Mouse (Mus musculus): ENCODE data around the gene Spint2. TPM values are rescaled to one million over a fixed set of nuclear protein-coding genes. Genes with fewer than 3 reads are reported as not detected.

Spint2 gene
- total and polyA plus RNA-seq, 3 experiments, result 4.1 to 29.1 TPM; not detected in 1

- TF ChIP-seq MEF2A (IDR thresholded peaks at IDR 0.05; ENCODE audit: borderline replicate concordance, low read depth, low read length) (no peak), IRF4 (IDR thresholded peaks at IDR 0.05; ENCODE audit: low read depth, low read length) (0 out of 2 replicates have a peak, but pooled peaks have one; percentile 15), KAT2A (IDR thresholded peaks at IDR 0.05; ENCODE audit: insufficient replicate concordance, low read length) (no peak), TBP (conservative IDR thresholded peaks at IDR 0.05; ENCODE audit: low read depth, low read length) (no peak), SMC3 (IDR thresholded peaks at IDR 0.05; ENCODE audit: low read depth, low read length) (peak; percentile 76), JUN (IDR thresholded peaks at IDR 0.05; ENCODE audit: insufficient read depth, low read depth, low read length) (no peak), ZKSCAN1 (IDR thresholded peaks at IDR 0.05; ENCODE audit: borderline replicate concordance, low read depth, low read length) (no peak), USF2 (conservative IDR thresholded peaks at IDR 0.05; ENCODE audit: low read depth, low read length) (no peak), GABPA (IDR thresholded peaks at IDR 0.05; ENCODE audit: insufficient replicate concordance, low read depth, low read length) (no peak), USF1 (IDR thresholded peaks at IDR 0.05; ENCODE audit: low read depth, low read length) (no peak), POLR2AphosphoS2 (IDR thresholded peaks at IDR 0.05; ENCODE audit: low read depth, low read length) (no peak), NELFE (IDR thresholded peaks at IDR 0.05; ENCODE audit: low read depth, low read length) (no peak), ZNF384 (IDR thresholded peaks at IDR 0.05; ENCODE audit: low read depth, low read length) (no peak), PAX5 (IDR thresholded peaks at IDR 0.05; ENCODE audit: low read length) (no peak), MXI1 (IDR thresholded peaks at IDR 0.05; ENCODE audit: low read depth, low read length) (no peak), MAX (IDR thresholded peaks at IDR 0.05; ENCODE audit: low read length) (no peak), HCFC1 (IDR thresholded peaks at IDR 0.05; ENCODE audit: low read depth, low read length) (no peak)
Measured at GRCm38 (mm10) chr7:29296998-29297397, 15.3 kb upstream of the Spint2 start (continued).

DNA sequence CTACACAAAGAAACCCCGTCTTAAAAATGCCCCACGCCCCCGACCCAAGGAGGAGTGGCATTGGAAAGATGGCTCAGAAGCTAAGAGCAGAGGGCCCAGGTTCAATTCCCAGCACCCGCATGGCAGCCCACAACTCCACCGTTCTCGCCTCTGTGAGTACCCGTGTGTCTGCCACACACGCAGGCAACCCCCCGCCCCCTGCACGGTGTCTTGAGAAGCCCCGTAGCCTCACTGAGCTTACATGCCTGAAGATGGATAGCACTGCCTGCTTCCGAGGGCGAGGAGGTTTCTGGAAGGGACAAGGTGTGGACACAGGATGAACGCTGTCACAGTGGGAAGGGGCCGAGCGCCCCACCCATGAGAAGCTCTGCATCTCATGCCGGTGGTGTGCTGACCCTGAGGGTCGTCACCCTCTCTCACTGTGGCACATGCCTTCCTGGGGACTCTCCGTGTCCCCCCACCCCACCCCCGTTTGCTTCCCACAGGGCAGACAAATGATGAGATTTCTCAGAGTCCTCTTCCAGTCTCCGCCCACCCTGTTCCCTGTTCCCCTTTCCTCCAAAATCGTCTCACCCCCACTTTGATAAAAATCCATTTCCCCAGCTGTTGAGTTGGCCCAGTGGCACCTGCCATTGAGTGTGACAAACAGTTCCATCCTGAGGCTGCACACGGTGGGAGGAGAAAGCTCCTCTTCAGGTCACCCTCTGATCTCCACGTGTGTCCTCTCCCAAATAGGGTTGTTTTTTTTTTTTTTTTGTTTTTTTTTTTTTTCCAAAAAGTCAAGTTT lies 14.3 kb upstream of the Spint2 start:
- H3K4me2 ChIP-seq (ENCODE audit: insufficient read depth, low read depth, poor library complexity, severe bottlenecking), result no peak overlapping the region
- dilution Hi-C loops (cut with MboI; ENCODE audit: extremely low pct_ligation_motif_present, extremely low pct_unique_long_range_greater_than_20kb, low sequenced_read_pairs) (no loop called here), in situ Hi-C loops (cut with MboI; ENCODE audit: low pct_ligation_motif_present, low pct_unique_long_range_greater_than_20kb, low sequenced_read_pairs) (no loop called here)
- no peak for DNase-seq (ENCODE audit: extremely low read depth)
- H3K9me3 ChIP-seq (replicated peaks; ENCODE audit: low read length), result no peaks in the 10 kb centered on the region
- no peaks in the 10 kb centered on the region for H3K79me2 ChIP-seq (replicated peaks; ENCODE audit: control insufficient read depth, extremely low read depth, insufficient read depth, poor library complexity, severe bottlenecking)
- H3K4me1 ChIP-seq (ENCODE audit: control insufficient read depth in 1 of 2, insufficient read depth in 2 of 2), result peaks cover 5 to 42% of the 10 kb centered on the region in 2 experiments
- peaks cover 28% of the 10 kb centered on the region for H3K27me3 ChIP-seq (replicated peaks)
- H3K9ac ChIP-seq (ENCODE audit: insufficient read depth, low read depth), result no peak overlapping the region
- no peaks in the 10 kb centered on the region for H3K36me3 ChIP-seq (replicated peaks in 1 of 2; ENCODE audit: control insufficient read depth in 1 of 2, insufficient read depth in 1 of 2, low read length in 1 of 2)
- TF ChIP-seq PAX5 (IDR thresholded peaks at IDR 0.05; ENCODE audit: low read length) (no peak), ZNF384 (IDR thresholded peaks at IDR 0.05; ENCODE audit: low read depth, low read length) (no peak), RAD21 (IDR thresholded peaks at IDR 0.05; ENCODE audit: low read depth, low read length) (no peak), E2F4 (IDR thresholded peaks at IDR 0.05; ENCODE audit: insufficient replicate concordance, low read depth, low read length) (no peak), ZMIZ1 (IDR thresholded peaks at IDR 0.05; ENCODE audit: low read depth, low read length) (no peak), USF2 (conservative IDR thresholded peaks at IDR 0.05; ENCODE audit: low read depth, low read length) (no peak), MAX (IDR thresholded peaks at IDR 0.05; ENCODE audit: low read length) (no peak), TCF12 (IDR thresholded peaks at IDR 0.05; ENCODE audit: low read depth, low read length) (no peak), GABPA (IDR thresholded peaks at IDR 0.05; ENCODE audit: insufficient replicate concordance, low read depth, low read length) (no peak), UBTF (IDR thresholded peaks at IDR 0.05; ENCODE audit: low read depth, low read length) (no peak), ZC3H11A (IDR thresholded peaks at IDR 0.05; ENCODE audit: low read depth, low read length) (no peak), RCOR1 (conservative IDR thresholded peaks at IDR 0.05; ENCODE audit: low read depth, low read length) (no peak), SIN3A (IDR thresholded peaks at IDR 0.05; ENCODE audit: low read length) (no peak), NRF1 (IDR thresholded peaks at IDR 0.05; ENCODE audit: low read depth, low read length) (no peak), JUND (conservative IDR thresholded peaks at IDR 0.05; ENCODE audit: low read depth, low read length) (no peak), CHD2 (IDR thresholded peaks at IDR 0.05; ENCODE audit: low read length) (no peak), HCFC1 (IDR thresholded peaks at IDR 0.05; ENCODE audit: low read depth, low read length) (no peak)
- H3K4me3 ChIP-seq (replicated peaks in 1 of 3; ENCODE audit: low read depth in 2 of 3, low read length in 2 of 3, poor library complexity in 1 of 3), result no peak overlapping the region
- no peak overlapping the region for H3K27ac ChIP-seq (ENCODE audit: insufficient read depth, low read depth)
